Mouse (Mus musculus) mouse trophoblast stem cell (cell line): Measurements from ENCODE around the gene Slfnl1.

ENCODE experiments used
- in situ Hi-C, 2 experiments: fragments of 300-500 bp; cut with MseI, MboI; formaldehyde crosslinking; loops; 2 replicates in 1 of 2; 3 replicates in 1 of 2; pipeline ENCODE4 v1.15.1; 2025

Slfnl1 gene

DNA sequence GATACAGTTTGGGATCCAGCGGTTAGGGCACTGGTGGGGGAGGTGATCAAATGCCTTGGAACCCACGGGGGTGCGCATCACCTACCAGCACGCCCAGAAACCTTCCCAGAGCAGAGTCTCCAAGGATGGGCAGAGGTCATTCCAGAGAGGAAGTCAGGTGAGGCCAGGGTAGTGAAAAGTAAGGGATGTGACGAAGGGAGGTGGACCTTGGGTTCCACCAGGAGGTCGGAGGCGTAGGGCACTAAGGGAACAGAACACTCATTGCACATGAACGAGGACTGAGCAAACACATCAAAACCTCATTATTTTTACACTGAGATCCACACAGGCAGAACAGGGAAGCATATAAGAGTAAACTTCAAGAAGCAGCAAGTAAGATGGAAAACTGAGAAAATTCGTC is 49.7 kb downstream of the Slfnl1 start:
- in situ Hi-C loops: loop anchor here in 1 of 2 experiments (10.0 kb wide), 1 partner anchor 313 kb away; no protein-coding TSS in a partner anchor
